Mouse (Mus musculus) liver, postnatal 0 days (tissue): ENCODE measurements at regions not wholly inside any gene's neighbourhood (a gene's known extent, or its start where the extent isn't known, plus 50 kb on each side); places are given as distances from the start of the nearest gene placed in this dataset.

Source experiments
- CTCF ChIP-seq: sonication (generic); IDR thresholded peaks from 2 replicates; pipeline ENCODE4 v1.5.1; 2016; ENCODE audit warnings: antibody characterized with exemption, low read depth
- EP300 ChIP-seq: IDR thresholded peaks from 2 replicates; pipeline ENCODE4 v1.6.1; 2016; ENCODE audit warnings: antibody characterized with exemption, low read depth, mild to moderate bottlenecking

DNA sequence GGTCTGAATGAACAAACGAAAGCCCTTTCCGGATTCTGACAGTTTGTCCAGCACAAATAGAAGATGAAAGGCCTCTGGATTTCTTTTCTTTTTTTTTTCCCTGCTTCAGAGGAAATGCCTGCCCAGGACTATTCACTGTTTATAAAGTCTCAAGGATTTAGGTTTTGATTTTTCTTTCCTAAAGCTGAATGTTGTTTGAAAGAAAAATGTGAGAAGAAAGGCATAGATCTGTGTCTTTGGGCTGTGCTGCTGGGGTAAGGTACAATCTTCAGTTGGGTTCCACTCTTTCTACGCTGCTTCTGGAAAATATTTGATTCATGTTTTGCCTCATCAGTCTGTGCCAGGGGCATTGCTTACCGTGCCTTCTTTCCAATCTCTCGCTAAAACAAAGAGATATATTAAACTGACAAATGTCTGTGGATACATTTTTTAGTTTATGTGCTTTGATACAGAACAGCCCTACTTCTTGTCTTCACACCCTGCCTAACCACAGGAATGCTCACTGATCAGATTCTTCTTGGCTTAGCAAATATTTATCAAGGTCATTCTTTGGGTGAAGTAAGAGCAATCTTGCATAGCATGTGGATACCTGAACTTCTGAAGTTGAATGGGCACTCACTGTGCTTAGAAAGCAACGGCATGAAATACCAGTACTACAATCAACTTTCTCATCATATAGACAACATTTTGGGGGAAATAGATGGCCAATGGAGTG is 172.5 kb downstream of the Fam198b start:
- TF ChIP-seq CTCF (no peak), EP300 (no peak)
